Mouse (Mus musculus) CH12.LX (cell line): Measurements from ENCODE around the gene Abo.

Experiments
- BHLHE40 ChIP-seq: IDR thresholded peaks from 2 replicates; pipeline ENCODE4 v1.6.1; 2011; ENCODE audit warnings: mild to moderate bottlenecking, low read depth, low read length, improper control_type of control experiment
- CTCF ChIP-seq, 2 experiments: IDR thresholded peaks in 1 of 2; conservative IDR thresholded peaks in 1 of 2; 2 replicates each; pipeline ENCODE4 v1.5.1; 2011 to 2012; ENCODE audit warnings: low read depth in 2 of 2, low read length in 2 of 2, improper control_type of control experiment in 1 of 2, inconsistent platforms in 1 of 2, mild to moderate bottlenecking in 1 of 2, moderate library complexity in 1 of 2
- E2F4 ChIP-seq: IDR thresholded peaks from 2 replicates; pipeline ENCODE4 v1.6.1; 2011; ENCODE audit warnings: low read depth, low read length, improper control_type of control experiment; ENCODE audit not compliant: insufficient replicate concordance
- ELF1 ChIP-seq: IDR thresholded peaks from 2 replicates; pipeline ENCODE4 v1.6.1; 2014; ENCODE audit warnings: low read depth, mild to moderate bottlenecking, inconsistent platforms, low read length, improper control_type of control experiment
- EP300 ChIP-seq: IDR thresholded peaks from 2 replicates; pipeline ENCODE4 v1.6.1; 2011; ENCODE audit warnings: low read length, improper control_type of control experiment
- HCFC1 ChIP-seq: IDR thresholded peaks from 2 replicates; pipeline ENCODE4 v1.6.1; 2012; ENCODE audit warnings: low read depth, mild to moderate bottlenecking, inconsistent platforms, low read length, improper control_type of control experiment
- MAFK ChIP-seq: IDR thresholded peaks from 2 replicates; pipeline ENCODE4 v1.6.1; 2011; ENCODE audit warnings: low read length, improper control_type of control experiment; ENCODE audit not compliant: insufficient replicate concordance
- MAX ChIP-seq: IDR thresholded peaks from 2 replicates; pipeline ENCODE4 v1.6.1; 2011; ENCODE audit warnings: low read length, improper control_type of control experiment
- MXI1 ChIP-seq: IDR thresholded peaks from 2 replicates; pipeline ENCODE4 v1.6.1; 2011; ENCODE audit warnings: mild to moderate bottlenecking, low read depth, low read length, improper control_type of control experiment
- POLR2A ChIP-seq: IDR thresholded peaks from 2 replicates; pipeline ENCODE4 v1.6.1; 2011; ENCODE audit warnings: low read depth, mild to moderate bottlenecking, improper control_type of control experiment, low read length
- TCF12 ChIP-seq: IDR thresholded peaks from 2 replicates; pipeline ENCODE4 v1.6.1; 2014; ENCODE audit warnings: low read depth, mild to moderate bottlenecking, inconsistent platforms, low read length, improper control_type of control experiment
- ZNF384 ChIP-seq: IDR thresholded peaks from 2 replicates; pipeline ENCODE4 v1.6.1; 2012; ENCODE audit warnings: low read depth, low read length, improper control_type of control experiment, inconsistent platforms

DNA sequence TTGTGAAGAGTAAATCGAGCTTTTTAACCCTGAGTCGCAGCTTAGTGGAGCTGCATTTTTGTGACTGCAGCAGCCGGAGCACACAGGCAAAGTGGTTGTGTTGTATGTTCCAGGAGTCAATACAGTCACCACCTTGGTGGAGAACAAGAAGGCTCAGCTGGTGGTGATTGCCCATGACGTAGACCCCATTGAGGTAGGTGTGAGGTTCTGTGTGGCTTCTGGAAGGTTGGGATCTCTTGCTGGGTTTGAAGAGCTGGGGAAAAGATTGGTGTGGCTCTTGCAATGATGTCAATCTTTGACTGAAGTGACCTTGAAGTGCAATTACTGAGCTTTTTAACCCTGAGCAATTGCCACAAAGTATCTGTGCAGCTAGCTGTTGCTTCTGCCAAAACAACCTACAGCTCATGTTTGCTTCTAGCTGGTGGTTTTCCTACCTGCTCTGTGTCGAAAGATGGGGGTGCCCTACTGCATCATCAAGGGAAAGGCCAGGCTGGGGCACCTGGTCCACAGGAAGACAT lies 47.5 kb upstream of the Abo start:
- no peak for TF ChIP-seq E2F4
- no peak for TF ChIP-seq EP300
- no peak for TF ChIP-seq TCF12
- no peak for TF ChIP-seq ZNF384
- no peak for TF ChIP-seq CTCF (conservative IDR thresholded peaks at IDR 0.05 in 1 of 2, IDR thresholded peaks at IDR 0.05 in 1 of 2; ENCODE audit: low read depth in 2 of 2, low read length in 2 of 2)
- TF ChIP-seq MXI1 = no peak
- no peak for TF ChIP-seq BHLHE40
- no peak for TF ChIP-seq HCFC1
- TF ChIP-seq MAFK = no peak
- no peak for TF ChIP-seq MAX
- TF ChIP-seq ELF1 = no peak
- peak; percentile 34 for TF ChIP-seq POLR2A
